Mouse (Mus musculus) kidney, embryonic 16.5 days (tissue): ENCODE results near the gene Lpar2. TPM values are rescaled to one million over a fixed set of nuclear protein-coding genes. Genes with fewer than 3 reads are reported as not detected.

Experiments used
- ATAC-seq: fragments of 200-750 bp; cut with Nextera tagmentation; 2 replicates; pipeline ENCODE4 v1.8.0; 2017; ENCODE audit warnings: moderate TSS enrichment; ENCODE audit not compliant: low FRiP score, low TSS enrichment
- H3K27ac ChIP-seq: fragments of 300-500 bp; sonication (generic); 2 replicates; pipeline ENCODE4 v1.5.1; 2014; ENCODE audit warnings: low read length
- H3K27me3 ChIP-seq: fragments of 300-500 bp; sonication (generic); 2 replicates; pipeline ENCODE4 v1.6.1; 2014; ENCODE audit warnings: low read length, control low read depth, mixed read lengths; ENCODE audit not compliant: insufficient read depth
- H3K36me3 ChIP-seq: fragments of 300-500 bp; sonication (generic); 2 replicates; pipeline ENCODE4 v1.6.1; 2014; ENCODE audit warnings: low read length, control low read depth, mixed read lengths; ENCODE audit not compliant: insufficient read depth
- H3K4me1 ChIP-seq: fragments of 300-500 bp; sonication (generic); 2 replicates; pipeline ENCODE4 v1.6.1; 2014; ENCODE audit warnings: low read length, control low read depth, mixed read lengths; ENCODE audit not compliant: insufficient read depth
- H3K4me2 ChIP-seq: fragments of 300-500 bp; sonication (generic); replicated peaks from 2 replicates; pipeline ENCODE4 v1.6.1; 2014; ENCODE audit warnings: low read depth, low read length
- H3K4me3 ChIP-seq: fragments of 300-500 bp; sonication (generic); 2 replicates; pipeline ENCODE4 v1.5.1; 2014; ENCODE audit warnings: mild to moderate bottlenecking, low read length
- H3K9ac ChIP-seq: fragments of 300-500 bp; sonication (generic); replicated peaks from 2 replicates; pipeline ENCODE4 v1.6.1; 2014; ENCODE audit warnings: low read length
- H3K9me3 ChIP-seq: fragments of 300-500 bp; sonication (generic); 2 replicates; pipeline ENCODE4 v1.6.1; 2016; ENCODE audit warnings: low read length, control low read depth
- WGBS: fragments of 180-500 bp; shearing (Covaris S2); extraction: QIAGEN DNeasy Blood & Tissue Kit; methylation state at CpG from one replicate; pipeline ENCODE4 v1.1.7; 2014; 5-methylcytosine and 5-hydroxymethylcytosine counted together
- polyA plus RNA-seq: library from polyadenylated mRNA; unstranded; fragments of >200 nt; fragmentation: Nextera tagmentation; extraction: Ambion mirVana; gene quantifications from 2 replicates; pipeline ENCODE4 v1.2.1, GENCODE M21; 2015

Gene Lpar2
- polyA plus RNA-seq, 1 experiment from 2014 or later: 0.86 TPM

- H3K27ac ChIP-seq: no peak overlapping the region
- no peak overlapping the region for H3K4me3 ChIP-seq
- no peak overlapping the region for H3K9ac ChIP-seq
- H3K4me2 ChIP-seq: no peak overlapping the region
- no peaks in the 10 kb centered on the region for H3K9me3 ChIP-seq
- 64% methylated on average over 4 of the region's 4 CpGs for WGBS
- H3K27me3 ChIP-seq: no peaks in the 10 kb centered on the region
- no peaks in the 10 kb centered on the region for H3K4me1 ChIP-seq
- ATAC-seq: no peak
- H3K36me3 ChIP-seq: no peaks in the 10 kb centered on the region
These were observed 38.6 kb downstream of the Lpar2 start for GRCm38 (mm10) chr8:69860807-69861206.

- WGBS: 68% methylated on average over 2 of the region's 2 CpGs
- Histone ChIP-seq H3K4me2 (no peak overlapping the region), H3K9ac (no peak overlapping the region), H3K27me3 (no peaks in the 10 kb centered on the region), H3K4me3 (no peak overlapping the region), H3K36me3 (no peaks in the 10 kb centered on the region), H3K9me3 (no peaks in the 10 kb centered on the region), H3K27ac (no peak overlapping the region), H3K4me1 (no peaks in the 10 kb centered on the region)
- no peak for ATAC-seq
These were observed 39.0 kb downstream of the Lpar2 start for GRCm38 (mm10) chr8:69861251-69861650.

GRCm38 (mm10) chr8:69863387-69864020 lies 41.3 kb downstream of the Lpar2 start:
- no peak for ATAC-seq
- Histone ChIP-seq H3K36me3 (no peaks in the 10 kb centered on the region), H3K9ac (no peak overlapping the region), H3K4me1 (no peaks in the 10 kb centered on the region), H3K4me2 (no peak overlapping the region), H3K9me3 (no peaks in the 10 kb centered on the region), H3K4me3 (no peak overlapping the region), H3K27me3 (no peaks in the 10 kb centered on the region), H3K27ac (no peak overlapping the region)
- 89% methylated on average over 5 of the region's 5 CpGs for WGBS

- Histone ChIP-seq H3K4me3 (no peak overlapping the region), H3K9ac (no peak overlapping the region), H3K4me2 (no peak overlapping the region), H3K4me1 (no peaks in the 10 kb centered on the region), H3K9me3 (no peaks in the 10 kb centered on the region), H3K27me3 (no peaks in the 10 kb centered on the region), H3K36me3 (no peaks in the 10 kb centered on the region), H3K27ac (no peak overlapping the region)
- WGBS: 57% methylated on average over 5 of the region's 5 CpGs
- ATAC-seq: no peak
These were observed 42.0 kb downstream of the Lpar2 start for GRCm38 (mm10) chr8:69864180-69864579.

DNA sequence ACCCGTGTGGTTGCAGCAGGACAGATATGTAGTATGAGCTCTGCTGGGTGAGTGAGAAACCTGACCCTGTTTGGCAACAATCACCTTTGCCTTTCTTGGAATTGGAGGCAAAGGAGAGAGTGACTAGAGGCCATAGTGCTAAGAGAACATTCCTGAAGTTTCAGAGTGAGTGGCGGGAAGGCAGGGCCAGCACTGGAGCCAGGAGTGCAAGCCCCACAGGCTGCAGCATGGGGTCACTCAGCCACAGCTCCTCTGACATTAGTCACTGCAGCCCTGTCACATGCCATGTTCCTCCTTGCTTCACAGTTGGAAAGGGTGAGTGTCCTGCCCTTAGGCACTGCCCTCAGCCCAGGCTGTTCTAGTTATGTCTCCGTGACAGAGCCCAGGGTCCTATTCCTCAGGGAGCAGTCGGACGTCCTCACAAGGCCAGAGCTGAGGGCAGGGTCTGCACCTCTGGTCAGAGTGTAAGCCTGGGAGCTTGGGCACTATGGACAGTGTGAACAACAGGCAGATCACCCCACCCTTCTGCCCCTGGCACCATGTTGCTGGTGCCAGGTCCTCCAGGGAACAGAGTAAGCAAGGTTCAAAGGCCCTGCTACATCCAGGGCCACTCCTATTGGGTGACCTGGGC lies 45.6 kb downstream of the Lpar2 start:
- Histone ChIP-seq H3K9ac (no peak overlapping the region), H3K36me3 (no peaks in the 10 kb centered on the region), H3K4me1 (no peaks in the 10 kb centered on the region), H3K4me3 (no peak overlapping the region), H3K9me3 (no peaks in the 10 kb centered on the region), H3K4me2 (no peak overlapping the region), H3K27me3 (no peaks in the 10 kb centered on the region), H3K27ac (no peak overlapping the region)
- 64% methylated on average over 5 of the region's 5 CpGs for WGBS
- no peak for ATAC-seq

- ATAC-seq: no peak
- Histone ChIP-seq H3K36me3 (no peaks in the 10 kb centered on the region), H3K9me3 (no peaks in the 10 kb centered on the region), H3K27ac (no peak overlapping the region), H3K4me2 (no peak overlapping the region), H3K27me3 (no peaks in the 10 kb centered on the region), H3K9ac (no peak overlapping the region), H3K4me3 (no peak overlapping the region), H3K4me1 (no peaks in the 10 kb centered on the region)
- 88% methylated on average over 11 of the region's 11 CpGs for WGBS
These were observed 48.0 kb downstream of the Lpar2 start for GRCm38 (mm10) chr8:69870003-69870765.

- no peak for ATAC-seq
- no peaks in the 10 kb centered on the region for H3K4me1 ChIP-seq
- WGBS: 86% methylated on average over 6 of the region's 6 CpGs
- no peaks in the 10 kb centered on the region for H3K27me3 ChIP-seq
- no peak overlapping the region for H3K4me2 ChIP-seq
- no peaks in the 10 kb centered on the region for H3K9me3 ChIP-seq
- H3K27ac ChIP-seq: no peak overlapping the region
- no peaks in the 10 kb centered on the region for H3K36me3 ChIP-seq
- H3K9ac ChIP-seq: no peak overlapping the region
- H3K4me3 ChIP-seq: no peak overlapping the region
These were observed 48.7 kb downstream of the Lpar2 start for GRCm38 (mm10) chr8:69870907-69871306.

- H3K4me2 ChIP-seq: no peak overlapping the region
- no peak overlapping the region for H3K27ac ChIP-seq
- H3K9ac ChIP-seq: no peak overlapping the region
- H3K4me1 ChIP-seq: no peaks in the 10 kb centered on the region
- no peaks in the 10 kb centered on the region for H3K36me3 ChIP-seq
- peaks cover 2% of the 10 kb centered on the region; the same call in 1 of the 2 replicates for H3K27me3 ChIP-seq
- no peaks in the 10 kb centered on the region for H3K9me3 ChIP-seq
- H3K4me3 ChIP-seq: no peak overlapping the region
- 11% methylated on average over 9 of the region's 9 CpGs for WGBS
- ATAC-seq: no peak
These were observed 51.9 kb downstream of the Lpar2 start for GRCm38 (mm10) chr8:69874155-69874554.

DNA sequence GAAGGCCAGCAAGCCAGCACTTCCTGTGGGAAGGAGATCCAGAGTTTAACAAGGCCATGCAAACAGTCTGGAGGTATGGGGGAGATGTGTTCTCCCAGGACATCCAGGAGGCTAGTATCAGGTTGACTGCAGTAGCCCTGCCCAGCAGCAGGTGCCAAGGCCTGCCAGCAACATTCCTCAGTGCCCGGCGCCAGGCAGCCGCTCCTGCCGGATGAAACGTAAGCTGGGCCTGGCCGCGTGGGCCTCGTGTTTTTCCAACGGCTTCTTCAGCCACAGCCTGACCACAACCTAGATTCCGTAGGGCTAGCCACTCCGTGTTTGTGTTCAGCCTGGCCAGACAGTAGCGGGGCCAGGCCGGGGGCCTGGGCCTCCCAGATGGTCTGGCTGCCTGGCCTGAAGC lies 52.4 kb downstream of the Lpar2 start:
- Histone ChIP-seq H3K4me2 (no peak overlapping the region), H3K4me3 (no peak overlapping the region), H3K9ac (no peak overlapping the region), H3K9me3 (no peaks in the 10 kb centered on the region), H3K36me3 (no peaks in the 10 kb centered on the region), H3K27ac (no peak overlapping the region), H3K27me3 (peaks cover 7% of the 10 kb centered on the region), H3K4me1 (no peaks in the 10 kb centered on the region)
- WGBS: 46% methylated on average over 13 of the region's 13 CpGs
- no peak for ATAC-seq

GRCm38 (mm10) chr8:69876097-69876496 lies 53.9 kb downstream of the Lpar2 start:
- Histone ChIP-seq H3K36me3 (no peaks in the 10 kb centered on the region), H3K4me1 (no peaks in the 10 kb centered on the region), H3K9ac (no peak overlapping the region), H3K9me3 (no peaks in the 10 kb centered on the region), H3K27me3 (peaks cover 21% of the 10 kb centered on the region), H3K27ac (no peak overlapping the region), H3K4me2 (no peak overlapping the region), H3K4me3 (no peak overlapping the region)
- ATAC-seq: no peak
- WGBS: 33% methylated on average over 10 of the region's 10 CpGs
